Mouse (Mus musculus) 416B (cell line): ENCODE results near the gene Cblc.
"Not testable (repeated sequence)": the region's sequence is repeated elsewhere in the genome, so short reads cannot be mapped to it uniquely, and the experiment has no call there.

ENCODE experiments used
- DNase-seq: peaks from one replicate; pipeline ENCODE4 v3.0.0; 2011; ENCODE audit warnings: low read depth

The Cblc gene

DNA sequence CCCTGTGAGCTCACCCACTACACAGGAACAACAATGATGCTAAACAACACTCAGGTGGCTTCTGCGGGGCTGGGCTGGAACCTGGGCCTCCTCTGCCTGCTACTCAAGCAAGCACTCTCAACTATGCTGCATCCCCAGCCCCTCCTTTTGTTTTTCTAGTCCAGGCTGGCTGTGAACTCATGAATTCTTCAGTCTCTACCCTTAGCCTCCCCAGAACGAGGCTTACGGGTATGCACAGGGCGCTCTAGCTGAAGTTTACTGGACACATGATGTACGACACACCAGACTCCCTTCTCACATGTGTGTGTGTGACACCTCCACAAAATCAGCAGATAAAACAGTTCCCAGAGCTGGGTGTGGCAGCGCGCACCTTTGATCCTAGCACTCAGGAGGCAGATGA lies 22.3 kb upstream of the Cblc start:
- no peak for DNase-seq

DNA sequence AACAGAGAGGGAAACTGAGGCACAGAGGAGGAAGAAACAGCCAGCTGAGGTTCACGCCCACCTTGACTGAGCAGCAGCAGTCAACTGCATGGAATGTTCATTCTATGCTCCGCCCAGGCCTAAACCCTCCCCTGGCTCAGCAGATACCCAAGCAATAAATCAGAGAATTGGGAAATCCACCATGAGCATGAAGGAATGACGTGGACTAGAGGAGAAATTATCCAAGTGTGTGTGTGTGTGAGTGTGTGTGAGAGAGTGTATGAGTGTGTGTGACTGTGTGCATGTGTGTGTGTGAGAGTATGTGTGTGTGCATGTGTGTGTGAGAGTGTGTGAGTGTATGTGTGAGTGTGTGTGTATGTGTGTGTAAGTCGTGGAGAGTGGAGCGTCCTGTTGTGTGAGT lies 21.8 kb upstream of the Cblc start:
- no peak for DNase-seq

- peak; percentile 95 for DNase-seq
Measured at GRCm38 (mm10) chr7:19817382-19818105, 20.9 kb upstream of the Cblc start.

GRCm38 (mm10) chr7:19816224-19816771 lies 19.7 kb upstream of the Cblc start:
- peak; percentile 92 for DNase-seq

GRCm38 (mm10) chr7:19815296-19816223 lies 19.0 kb upstream of the Cblc start:
- no peak for DNase-seq

- DNase-seq: no peak
Measured at GRCm38 (mm10) chr7:19813579-19814122, 17.0 kb upstream of the Cblc start.

- no peak for DNase-seq
Measured at GRCm38 (mm10) chr7:19813161-19813560, 16.6 kb upstream of the Cblc start.

DNA sequence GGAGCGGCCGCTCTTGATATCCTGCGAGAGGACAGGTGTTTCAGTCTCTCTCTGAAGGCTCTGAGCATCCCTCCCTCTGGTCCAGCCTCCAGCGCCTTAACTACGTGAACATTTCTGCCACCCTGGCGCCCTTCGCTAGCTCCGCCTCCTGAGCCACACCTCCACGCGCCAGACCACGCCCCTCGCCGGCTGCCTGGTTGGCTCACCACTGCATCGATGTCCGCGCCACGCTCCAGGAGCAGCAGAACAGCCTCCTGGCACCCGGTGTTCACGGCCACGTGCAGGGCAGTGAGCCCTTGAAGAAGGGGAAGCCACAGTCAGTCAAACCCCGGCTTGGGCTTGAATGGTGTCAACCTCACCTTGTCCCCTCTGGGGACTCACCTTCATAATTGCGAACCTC lies 14.5 kb upstream of the Cblc start:
- no peak for DNase-seq

DNA sequence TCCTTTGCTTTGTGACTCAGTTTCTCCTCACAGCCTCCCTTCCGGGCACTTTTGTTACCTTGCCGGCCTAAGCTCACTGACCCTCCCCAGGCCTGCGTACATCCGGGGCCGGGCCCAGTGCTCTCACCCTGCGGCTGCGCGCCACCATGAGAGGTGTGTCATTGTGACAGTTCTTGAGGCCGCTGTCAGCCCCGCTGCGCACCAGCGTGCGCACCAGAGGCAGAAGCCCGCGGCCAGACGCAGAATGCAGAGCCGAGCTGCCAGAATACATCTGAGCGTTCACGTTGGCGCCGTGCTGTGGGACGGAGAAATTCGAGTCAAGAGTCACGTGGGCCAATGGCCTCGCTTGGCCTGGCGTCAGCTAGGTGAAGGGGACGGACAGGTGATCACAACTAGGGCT lies 12.8 kb upstream of the Cblc start:
- DNase-seq: no peak

GRCm38 (mm10) chr7:19806356-19806969 lies 9.9 kb upstream of the Cblc start:
- no peak for DNase-seq

DNA sequence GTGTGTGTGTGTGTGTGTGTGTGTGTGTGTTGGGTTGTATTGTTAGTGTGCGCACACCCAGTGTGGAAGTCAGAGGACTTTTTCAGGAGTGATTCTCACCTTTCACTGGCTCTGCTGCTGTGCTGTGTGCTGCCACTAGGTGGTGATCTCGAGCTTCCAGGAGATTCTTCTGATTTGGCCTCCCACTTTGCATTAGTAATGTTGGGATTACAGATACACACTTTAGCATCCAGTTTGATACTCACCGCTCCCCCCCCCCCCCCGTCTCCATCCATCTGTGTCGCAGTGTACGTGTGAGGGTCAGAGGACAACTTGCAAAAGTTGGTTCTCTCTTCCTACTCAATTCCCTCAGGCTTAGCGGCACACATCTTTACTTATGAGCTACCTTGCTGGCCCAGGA lies 6.4 kb upstream of the Cblc start:
- peak; percentile 62 for DNase-seq

- peak; percentile 85 for DNase-seq
Measured at GRCm38 (mm10) chr7:19800764-19801163, 4.2 kb upstream of the Cblc start.

- DNase-seq: no peak
Measured at GRCm38 (mm10) chr7:19796254-19796653, 355 bp downstream of the Cblc start.

DNA sequence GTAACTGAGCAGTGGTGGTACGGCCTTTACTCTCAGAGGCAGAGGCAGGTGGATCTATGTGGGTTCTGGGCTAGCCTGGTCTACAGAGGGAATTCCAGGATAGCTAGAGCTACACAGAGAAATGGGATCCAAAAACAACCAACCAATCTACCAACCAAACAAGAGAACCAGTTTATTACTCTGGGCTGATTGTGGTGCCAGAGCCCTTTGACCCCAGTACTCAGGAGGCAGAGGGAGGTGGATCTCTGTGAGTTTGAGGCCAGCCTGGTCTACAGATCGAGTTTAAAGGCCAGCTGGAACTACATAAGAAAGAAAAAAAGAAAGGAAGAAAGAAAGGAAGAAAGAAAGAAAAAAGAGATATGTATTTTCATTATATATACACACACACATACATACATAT lies 1.4 kb downstream of the Cblc start:
- no peak for DNase-seq

DNA sequence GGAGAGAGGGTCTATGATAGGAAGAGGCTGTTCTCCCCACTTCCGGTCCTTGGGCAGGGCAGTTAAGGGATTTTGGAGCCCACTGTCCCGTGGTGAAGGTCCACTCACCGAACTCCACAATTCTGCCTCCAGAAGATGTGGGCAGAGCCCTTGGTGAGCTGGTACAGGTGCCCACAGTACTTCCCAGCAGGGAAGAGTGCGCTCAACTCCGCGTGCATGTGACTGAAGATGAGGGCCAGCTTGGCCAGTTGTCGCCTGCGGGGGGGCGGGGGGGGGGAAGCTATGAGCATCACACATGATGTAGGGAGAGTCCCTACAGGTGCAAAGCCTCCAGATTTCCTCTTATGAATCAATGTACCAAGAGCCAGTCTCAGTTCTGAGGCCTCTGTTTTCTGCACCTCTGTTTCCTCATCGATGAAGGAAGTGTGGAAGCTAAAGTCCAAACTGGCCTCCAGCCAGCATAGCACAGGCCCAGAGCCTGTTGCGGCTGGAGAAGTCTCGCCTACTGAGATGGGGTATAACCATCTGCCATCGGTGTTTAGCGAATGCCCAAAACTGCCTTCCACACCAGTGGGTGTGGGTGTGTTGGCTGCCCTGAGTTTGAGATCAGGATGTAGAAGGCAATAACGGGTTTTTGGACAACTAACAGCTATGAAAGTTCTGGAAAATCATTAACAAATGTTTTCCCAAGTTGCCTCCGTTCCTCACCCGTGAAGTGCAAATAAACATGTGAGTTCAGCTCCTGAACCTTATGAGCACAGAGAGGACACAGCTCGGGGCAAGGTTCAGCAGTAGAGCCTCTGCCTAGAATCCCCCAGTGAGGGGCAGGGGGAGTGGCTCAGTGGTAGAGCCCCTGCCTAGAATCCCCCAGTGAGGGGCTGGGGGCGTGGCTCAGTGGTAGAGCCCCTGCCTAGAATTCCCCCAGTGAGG lies 3.6 kb downstream of the Cblc start:
- no peak for DNase-seq

- DNase-seq: not testable (repeated sequence)
Measured at GRCm38 (mm10) chr7:19791504-19791903, 5.1 kb downstream of the Cblc start.

DNA sequence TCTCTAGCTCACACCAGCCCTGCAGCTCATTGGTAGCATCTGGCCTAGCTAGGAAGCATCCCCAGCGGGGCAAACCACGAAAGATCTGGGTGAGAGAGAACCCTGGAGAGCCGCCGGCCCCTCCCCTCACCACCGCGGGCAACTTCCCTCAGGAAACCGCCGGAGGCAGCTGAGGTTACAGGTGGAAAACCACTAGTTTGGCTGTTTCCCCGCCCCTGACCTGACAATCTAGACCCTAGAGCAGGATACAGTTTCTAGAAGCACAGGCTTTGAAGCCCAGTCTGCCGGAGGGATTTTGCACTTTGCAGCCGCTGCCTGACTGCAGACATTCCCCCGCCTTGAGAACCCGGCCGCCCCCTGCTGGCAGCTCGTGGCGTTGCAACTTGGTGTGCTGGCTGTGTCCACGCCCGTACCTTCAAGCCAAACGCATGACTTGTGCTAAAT lies 6.7 kb downstream of the Cblc start:
- peak; percentile 96 for DNase-seq

GRCm38 (mm10) chr7:19785874-19786458 lies 10.6 kb downstream of the Cblc start:
- DNase-seq: no peak

GRCm38 (mm10) chr7:19784764-19785535 lies 11.7 kb downstream of the Cblc start:
- DNase-seq: peak; percentile 47

DNA sequence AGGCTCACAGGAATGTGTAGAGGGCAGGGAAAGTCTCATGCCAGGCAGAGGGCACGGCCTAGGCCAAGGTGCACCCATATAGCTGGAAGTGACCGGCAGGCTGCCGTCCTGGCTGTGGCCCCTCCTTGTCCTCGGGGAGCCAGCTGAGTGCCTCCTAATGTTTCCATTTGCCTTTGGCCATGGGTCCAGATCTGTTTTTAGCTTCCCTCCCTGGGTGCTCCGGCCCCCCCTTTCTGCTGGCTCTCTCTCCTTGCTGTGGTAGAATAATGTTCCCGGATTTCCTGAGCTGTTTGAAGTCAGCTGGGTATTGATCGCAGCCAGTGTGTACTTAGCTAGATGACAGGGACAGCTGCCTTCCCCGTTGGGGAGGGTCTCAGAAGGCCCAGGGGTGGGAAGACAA lies 13.0 kb downstream of the Cblc start:
- no peak for DNase-seq
